Mouse (Mus musculus) MEL (cell line): ENCODE measurements around the gene H2-Q10.

Experiments
- CTCF ChIP-seq, 3 experiments: IDR thresholded peaks in 2 of 3; conservative IDR thresholded peaks in 1 of 3; 2 replicates each; pipeline ENCODE4 v1.5.1; 2011 to 2012; ENCODE audit warnings: low read length in 3 of 3, low read depth in 2 of 3, mild to moderate bottlenecking in 2 of 3, improper control_type of control experiment in 1 of 3, inconsistent platforms in 1 of 3, mixed read lengths in 1 of 3, moderate library complexity in 1 of 3; ENCODE audit not compliant: control insufficient read depth in 1 of 3, insufficient read depth in 1 of 3, poor library complexity in 1 of 3, severe bottlenecking in 1 of 3
- POLR2A ChIP-seq, 2 experiments: IDR thresholded peaks; 2 replicates each; pipeline ENCODE4 v1.6.1; 2011 to 2012; ENCODE audit warnings: low read length in 2 of 2, mild to moderate bottlenecking in 2 of 2, control low read depth in 1 of 2, improper control_type of control experiment in 1 of 2, low read depth in 1 of 2, moderate library complexity in 1 of 2; ENCODE audit not compliant: control insufficient read depth in 1 of 2, insufficient read depth in 1 of 2, poor library complexity in 1 of 2

DNA sequence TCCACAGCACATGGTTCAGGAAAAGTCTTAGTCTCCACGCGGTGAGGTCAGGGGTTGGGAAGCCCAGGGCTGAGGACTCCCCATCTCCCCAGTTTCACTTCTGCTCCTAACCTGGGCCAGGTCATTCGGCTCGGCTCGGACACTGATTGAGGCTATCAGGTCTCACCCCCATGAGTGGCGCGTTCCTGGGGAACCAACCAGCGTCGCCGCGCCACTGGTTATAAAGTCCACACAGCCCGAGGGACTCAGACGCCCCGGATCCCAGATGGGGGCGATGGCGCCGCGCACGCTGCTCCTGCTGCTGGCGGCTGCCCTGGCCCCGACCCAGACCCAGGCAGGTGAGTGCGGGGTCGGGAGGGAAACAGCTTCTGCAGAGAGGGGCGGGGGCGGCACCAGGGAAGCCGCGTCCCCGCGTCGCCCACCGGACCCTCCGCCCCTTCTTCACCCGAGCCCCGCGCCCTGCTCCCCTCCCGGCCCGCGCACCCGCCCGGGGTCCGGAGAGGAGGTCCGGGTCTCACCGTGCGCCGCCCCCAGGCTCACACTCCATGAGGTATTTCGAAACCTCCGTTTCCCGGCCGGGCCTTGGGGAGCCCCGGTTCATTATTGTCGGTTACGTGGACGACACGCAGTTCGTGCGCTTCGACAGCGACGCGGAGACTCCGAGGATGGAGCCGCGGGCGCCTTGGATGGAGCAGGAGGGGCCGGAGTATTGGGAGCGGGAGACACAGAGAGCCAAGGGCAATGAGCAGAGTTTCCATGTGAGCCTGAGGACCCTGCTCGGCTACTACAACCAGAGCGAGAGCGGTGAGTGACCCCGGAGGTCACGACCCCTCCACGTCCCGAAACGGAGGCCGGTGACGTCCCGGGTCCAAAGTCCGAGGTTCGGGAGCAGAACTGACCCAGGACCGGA, at the start of gene H2-Q10:
- no peak for TF ChIP-seq POLR2A (IDR thresholded peaks at IDR 0.05; ENCODE audit: control insufficient read depth in 1 of 2, insufficient read depth in 1 of 2, low read depth in 1 of 2, low read length in 2 of 2, poor library complexity in 1 of 2)
- TF ChIP-seq CTCF (IDR thresholded peaks at IDR 0.05 in 2 of 3, conservative IDR thresholded peaks at IDR 0.05 in 1 of 3; ENCODE audit: control insufficient read depth in 1 of 3, insufficient read depth in 1 of 3, low read depth in 2 of 3, low read length in 3 of 3, poor library complexity in 1 of 3, severe bottlenecking in 1 of 3) = no peak
